Mouse (Mus musculus) kidney, embryonic 16.5 days (tissue): ENCODE results near the gene Slc7a7. TPM values are rescaled to one million over a fixed set of nuclear protein-coding genes. Genes with fewer than 3 reads are reported as not detected.

ENCODE experiments used
- ATAC-seq: fragments of 200-750 bp; cut with Nextera tagmentation; 2 replicates; pipeline ENCODE4 v1.8.0; 2017; ENCODE audit warnings: moderate TSS enrichment; ENCODE audit not compliant: low FRiP score, low TSS enrichment
- H3K27ac ChIP-seq: fragments of 300-500 bp; sonication (generic); 2 replicates; pipeline ENCODE4 v1.5.1; 2014; ENCODE audit warnings: low read length
- H3K27me3 ChIP-seq: fragments of 300-500 bp; sonication (generic); 2 replicates; pipeline ENCODE4 v1.6.1; 2014; ENCODE audit warnings: low read length, control low read depth, mixed read lengths; ENCODE audit not compliant: insufficient read depth
- H3K36me3 ChIP-seq: fragments of 300-500 bp; sonication (generic); 2 replicates; pipeline ENCODE4 v1.6.1; 2014; ENCODE audit warnings: low read length, control low read depth, mixed read lengths; ENCODE audit not compliant: insufficient read depth
- H3K4me1 ChIP-seq: fragments of 300-500 bp; sonication (generic); 2 replicates; pipeline ENCODE4 v1.6.1; 2014; ENCODE audit warnings: low read length, control low read depth, mixed read lengths; ENCODE audit not compliant: insufficient read depth
- H3K4me2 ChIP-seq: fragments of 300-500 bp; sonication (generic); replicated peaks from 2 replicates; pipeline ENCODE4 v1.6.1; 2014; ENCODE audit warnings: low read depth, low read length
- H3K4me3 ChIP-seq: fragments of 300-500 bp; sonication (generic); 2 replicates; pipeline ENCODE4 v1.5.1; 2014; ENCODE audit warnings: mild to moderate bottlenecking, low read length
- H3K9ac ChIP-seq: fragments of 300-500 bp; sonication (generic); replicated peaks from 2 replicates; pipeline ENCODE4 v1.6.1; 2014; ENCODE audit warnings: low read length
- H3K9me3 ChIP-seq: fragments of 300-500 bp; sonication (generic); 2 replicates; pipeline ENCODE4 v1.6.1; 2016; ENCODE audit warnings: low read length, control low read depth
- WGBS: fragments of 180-500 bp; shearing (Covaris S2); extraction: QIAGEN DNeasy Blood & Tissue Kit; methylation state at CpG from one replicate; pipeline ENCODE4 v1.1.7; 2014; 5-methylcytosine and 5-hydroxymethylcytosine counted together
- polyA plus RNA-seq: library from polyadenylated mRNA; unstranded; fragments of >200 nt; fragmentation: Nextera tagmentation; extraction: Ambion mirVana; gene quantifications from 2 replicates; pipeline ENCODE4 v1.2.1, GENCODE M21; 2015

Gene Slc7a7
- polyA plus RNA-seq, 1 experiment from 2014 or later, result 15.7 TPM

DNA sequence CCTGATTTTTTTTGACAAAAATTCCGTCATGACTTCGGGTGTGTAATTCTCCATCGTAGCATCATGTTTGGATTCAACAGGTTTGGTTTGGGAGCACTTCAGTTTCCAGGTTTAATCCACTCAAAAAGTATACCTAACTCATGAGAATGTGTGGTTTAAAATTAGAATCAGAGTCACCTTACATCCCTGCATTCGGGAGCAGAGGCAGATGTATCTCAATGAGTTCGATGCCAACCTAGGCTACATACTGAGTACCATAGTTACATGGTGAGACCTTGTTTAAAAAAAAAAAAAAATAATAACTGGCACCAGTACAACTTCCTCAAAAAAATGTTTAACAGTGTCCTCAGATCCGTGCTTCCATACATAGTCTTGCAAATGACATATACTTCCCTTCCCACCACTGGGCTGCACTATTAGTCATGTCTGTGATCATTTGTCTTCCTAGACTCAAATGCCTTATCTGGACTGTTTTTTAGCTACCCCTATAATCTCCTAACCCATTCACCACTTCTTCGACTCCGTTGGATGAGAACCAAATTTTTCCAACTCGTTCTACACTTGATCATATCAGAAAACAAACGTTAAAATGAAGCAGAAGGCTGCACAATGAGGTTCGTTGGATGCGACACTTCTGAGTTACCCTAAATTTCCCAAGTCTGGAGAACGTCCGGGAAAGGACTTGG is 8.6 kb upstream of the Slc7a7 start:
- peak; percentile 36; the same call in 1 of the 2 replicates for ATAC-seq
- peak overlapping the region; percentile 73 for H3K4me2 ChIP-seq
- 0 out of 2 replicates have a peak, but pooled peaks cover 9% of the 10 kb centered on the region for H3K36me3 ChIP-seq
- H3K4me3 ChIP-seq, result peak overlapping the region; percentile 85
- no peaks in the 10 kb centered on the region for H3K27me3 ChIP-seq
- H3K4me1 ChIP-seq, result peaks cover 26% of the 10 kb centered on the region
- 33% methylated on average over 14 of the region's 14 CpGs for WGBS
- H3K9me3 ChIP-seq, result no peaks in the 10 kb centered on the region
- H3K9ac ChIP-seq, result peak overlapping the region; percentile 91
- peak overlapping the region; percentile 91 for H3K27ac ChIP-seq

DNA sequence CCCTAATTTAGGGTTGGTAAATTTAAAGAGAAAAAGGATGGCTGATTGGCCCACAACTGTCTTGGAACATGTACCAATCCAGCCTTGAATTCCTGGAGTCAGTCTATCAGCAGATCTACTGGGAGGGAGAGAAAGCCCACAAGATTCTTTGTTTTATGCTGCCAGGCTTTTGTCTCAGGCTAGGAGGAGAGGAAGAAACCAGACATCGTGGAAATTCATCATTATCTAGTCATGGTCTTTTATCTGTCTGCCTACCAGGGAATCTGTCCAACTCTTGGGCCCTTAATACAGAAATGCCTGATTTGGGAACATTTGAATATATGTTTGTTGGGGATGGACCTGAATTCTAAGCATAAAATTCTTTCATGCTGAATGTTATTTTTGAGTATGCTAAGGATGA is 8.0 kb upstream of the Slc7a7 start:
- H3K4me3 ChIP-seq, result no peak overlapping the region
- no peaks in the 10 kb centered on the region for H3K27me3 ChIP-seq
- peaks cover 21% of the 10 kb centered on the region for H3K4me1 ChIP-seq
- peak overlapping the region; percentile 73; the same call in 1 of the 2 replicates for H3K4me2 ChIP-seq
- no peaks in the 10 kb centered on the region for H3K9me3 ChIP-seq
- 0 out of 2 replicates have a peak, but pooled peaks cover 9% of the 10 kb centered on the region for H3K36me3 ChIP-seq
- no peak overlapping the region for H3K27ac ChIP-seq
- no peak for ATAC-seq
- H3K9ac ChIP-seq, result no peak overlapping the region
- 90% methylated on average over 1 of the region's 1 CpGs for WGBS

DNA sequence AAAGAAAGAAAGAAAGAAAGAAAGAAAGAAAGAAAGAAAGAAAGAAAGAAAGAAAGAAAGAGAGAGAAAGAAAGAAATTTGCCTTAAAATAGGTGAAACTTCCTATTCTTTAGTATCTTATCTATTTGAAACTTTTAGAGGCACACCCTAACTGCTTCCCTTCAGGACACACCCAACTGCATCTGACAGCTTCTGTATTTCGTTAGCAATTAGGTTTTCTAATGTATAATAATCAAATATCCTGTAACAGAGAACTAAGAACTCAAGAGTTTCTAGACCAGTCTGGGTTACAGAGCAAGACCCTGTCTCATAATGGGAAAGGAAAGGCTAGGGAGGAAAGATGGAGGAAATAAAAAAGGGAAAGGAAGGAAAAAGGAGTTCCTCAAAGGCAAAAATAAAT is 7.1 kb upstream of the Slc7a7 start:
- WGBS, result 85% methylated on average over 1 of the region's 1 CpGs

DNA sequence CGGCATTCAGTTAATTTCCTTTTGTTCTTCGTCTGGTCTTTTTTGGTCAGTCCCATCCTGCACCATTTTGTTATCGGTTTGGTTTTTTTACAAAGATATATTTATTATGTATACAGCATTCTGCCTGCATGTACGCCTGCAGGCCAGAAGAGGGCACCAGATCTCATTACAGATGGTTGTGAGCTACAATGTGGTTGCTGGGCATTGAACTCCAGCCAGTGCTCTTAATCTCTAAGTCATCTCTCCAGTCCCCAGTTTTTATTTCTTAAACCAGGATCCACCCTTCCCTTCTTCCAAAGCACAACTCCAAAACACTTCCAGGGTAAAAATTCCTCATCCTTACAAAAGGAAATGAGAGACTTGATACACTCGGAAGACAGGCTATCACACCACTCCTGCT is 5.8 kb upstream of the Slc7a7 start:
- H3K27me3 ChIP-seq, result no peaks in the 10 kb centered on the region
- H3K4me2 ChIP-seq, result no peak overlapping the region
- peaks cover 6% of the 10 kb centered on the region; the same call in 1 of the 2 replicates for H3K4me1 ChIP-seq
- no peaks in the 10 kb centered on the region for H3K36me3 ChIP-seq
- 63% methylated on average over 5 of the region's 5 CpGs for WGBS
- H3K27ac ChIP-seq, result no peak overlapping the region
- no peaks in the 10 kb centered on the region for H3K9me3 ChIP-seq
- no peak overlapping the region for H3K4me3 ChIP-seq
- H3K9ac ChIP-seq, result no peak overlapping the region
- no peak for ATAC-seq

More for the DNA sequence above, 7.1 kb upstream of the Slc7a7 start:
- H3K9ac ChIP-seq, result no peak overlapping the region
- no peak overlapping the region for H3K27ac ChIP-seq
- no peak for ATAC-seq
- no peak overlapping the region for H3K4me3 ChIP-seq
- 0 out of 2 replicates have a peak, but pooled peaks cover 9% of the 10 kb centered on the region for H3K36me3 ChIP-seq
- no peak overlapping the region for H3K4me2 ChIP-seq
- peaks cover 12% of the 10 kb centered on the region for H3K4me1 ChIP-seq
- no peaks in the 10 kb centered on the region for H3K9me3 ChIP-seq
- H3K27me3 ChIP-seq, result no peaks in the 10 kb centered on the region

DNA sequence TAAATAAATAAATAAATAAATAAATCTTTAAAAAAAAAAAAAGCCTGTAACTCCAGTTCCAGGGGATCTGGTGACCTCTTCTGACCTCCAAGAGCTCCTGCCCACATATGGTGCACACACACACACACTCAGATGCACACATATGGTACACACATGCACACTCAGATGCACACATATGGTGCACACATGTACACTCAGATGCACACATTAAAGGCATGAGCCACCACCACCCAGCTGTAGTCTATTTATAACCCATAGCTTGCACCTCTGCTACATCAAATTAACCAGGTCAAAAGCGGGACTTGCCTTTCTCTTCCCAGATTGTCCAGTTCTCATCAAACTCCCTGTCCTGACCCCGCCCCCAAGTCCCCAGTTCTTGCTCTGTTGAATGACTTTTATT is 3.4 kb upstream of the Slc7a7 start:
- no peak overlapping the region for H3K9ac ChIP-seq
- no peak overlapping the region for H3K27ac ChIP-seq
- 85% methylated on average over 2 of the region's 2 CpGs for WGBS
- no peak overlapping the region for H3K4me2 ChIP-seq
- no peak for ATAC-seq
- H3K4me3 ChIP-seq, result no peak overlapping the region
- no peaks in the 10 kb centered on the region for H3K9me3 ChIP-seq
- no peaks in the 10 kb centered on the region for H3K36me3 ChIP-seq
- no peaks in the 10 kb centered on the region for H3K27me3 ChIP-seq
- peaks cover 12% of the 10 kb centered on the region; the same call in 1 of the 2 replicates for H3K4me1 ChIP-seq

DNA sequence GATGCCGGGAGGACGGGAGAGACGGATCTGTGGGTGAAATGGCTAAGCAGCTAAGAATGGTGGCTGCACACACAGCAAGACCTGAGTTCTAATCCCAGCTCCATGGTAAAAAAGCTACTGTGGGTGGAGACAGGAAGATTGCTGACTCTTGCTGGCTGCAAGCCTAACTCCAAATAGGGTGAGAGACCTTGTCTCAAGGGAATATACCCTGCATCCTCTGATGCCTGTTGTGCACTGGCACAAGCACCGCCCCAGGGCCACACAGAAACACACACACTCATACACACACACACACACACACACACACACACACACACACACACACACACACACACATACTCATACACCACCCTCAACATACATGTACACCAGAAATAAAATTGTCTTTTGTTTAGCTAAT is 750 bp downstream of the Slc7a7 start:
- no peak for ATAC-seq
- 80% methylated on average over 4 of the region's 4 CpGs for WGBS
- Histone ChIP-seq H3K36me3 (no peaks in the 10 kb centered on the region), H3K4me1 (peaks cover 27% of the 10 kb centered on the region), H3K27me3 (no peaks in the 10 kb centered on the region), H3K4me2 (no peak overlapping the region), H3K27ac (no peak overlapping the region), H3K9me3 (no peaks in the 10 kb centered on the region), H3K9ac (no peak overlapping the region), H3K4me3 (no peak overlapping the region)

DNA sequence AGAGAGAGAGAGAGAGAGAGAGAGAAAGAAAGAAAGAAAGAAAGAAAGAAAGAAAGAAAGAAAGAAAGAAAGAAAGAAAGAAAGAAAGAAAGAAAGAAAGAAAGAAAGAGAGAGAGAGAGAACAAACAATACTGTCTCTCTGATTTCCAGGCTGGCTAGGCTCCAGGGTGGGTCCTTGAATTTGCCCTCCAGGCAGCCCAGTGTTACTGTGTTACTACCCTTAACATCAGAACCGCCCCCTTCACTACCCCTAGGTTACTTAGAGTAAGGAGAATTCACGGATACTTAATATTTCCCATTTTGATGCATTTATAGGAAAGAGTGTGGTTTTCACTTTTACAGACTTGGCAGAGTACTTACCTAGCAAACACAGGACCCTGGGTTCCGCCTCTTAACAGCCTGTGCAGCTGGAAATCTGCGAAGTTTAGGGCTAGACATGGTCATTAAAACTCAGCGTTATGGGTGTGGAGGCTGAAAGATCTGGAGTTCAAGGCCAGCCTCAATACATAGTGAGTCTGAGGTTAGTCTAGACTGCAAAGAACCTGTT is 1.3 kb downstream of the Slc7a7 start:
- no peak for ATAC-seq
- no peak overlapping the region for H3K27ac ChIP-seq
- H3K4me1 ChIP-seq, result peaks cover 27% of the 10 kb centered on the region
- H3K4me2 ChIP-seq, result no peak overlapping the region
- H3K36me3 ChIP-seq, result no peaks in the 10 kb centered on the region
- H3K4me3 ChIP-seq, result no peak overlapping the region
- WGBS, result 57% methylated on average over 5 of the region's 5 CpGs
- no peaks in the 10 kb centered on the region for H3K27me3 ChIP-seq
- H3K9me3 ChIP-seq, result no peaks in the 10 kb centered on the region
- H3K9ac ChIP-seq, result no peak overlapping the region

DNA sequence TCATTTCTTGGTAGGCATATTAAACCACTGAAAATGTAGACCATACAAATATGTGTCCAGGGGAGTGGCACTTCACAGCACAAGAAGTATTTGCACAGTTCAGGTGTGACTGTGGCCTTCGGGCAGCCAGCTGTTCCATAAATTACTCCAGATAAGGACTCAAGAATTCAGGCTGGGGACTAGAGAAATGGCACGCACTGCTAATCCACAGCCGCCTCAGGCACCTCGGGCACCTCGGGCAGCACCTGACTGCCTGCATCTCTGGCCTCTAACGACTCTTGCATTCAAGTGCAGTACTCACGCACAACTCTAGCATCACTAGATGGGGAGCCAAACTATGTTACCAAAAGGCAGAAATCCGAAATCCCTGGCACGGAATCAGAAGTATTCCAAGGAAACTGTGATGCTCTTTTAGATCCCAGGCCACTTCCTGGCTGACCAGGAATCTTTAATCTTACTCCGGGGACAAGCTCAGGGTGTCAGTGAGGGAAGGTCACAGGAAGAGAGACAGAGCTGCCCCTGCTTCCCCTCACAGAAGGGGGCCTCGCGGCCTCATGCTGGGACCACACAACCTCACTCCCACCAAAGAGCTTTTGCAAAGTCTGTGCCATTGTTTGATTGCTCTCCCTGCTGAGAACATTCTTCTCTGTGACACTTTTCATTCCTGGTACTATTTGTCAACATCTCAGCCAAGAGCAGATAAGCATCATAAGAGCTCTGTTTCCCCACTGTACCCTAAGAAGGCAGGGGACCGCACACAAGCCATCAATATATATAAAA is 2.1 kb downstream of the Slc7a7 start:
- Histone ChIP-seq H3K27ac (no peak overlapping the region), H3K27me3 (no peaks in the 10 kb centered on the region), H3K4me3 (no peak overlapping the region), H3K4me2 (no peak overlapping the region), H3K9me3 (no peaks in the 10 kb centered on the region), H3K36me3 (no peaks in the 10 kb centered on the region), H3K9ac (no peak overlapping the region), H3K4me1 (peaks cover 32% of the 10 kb centered on the region)
- no peak for ATAC-seq
- WGBS, result 29% methylated on average over 13 of the region's 13 CpGs

DNA sequence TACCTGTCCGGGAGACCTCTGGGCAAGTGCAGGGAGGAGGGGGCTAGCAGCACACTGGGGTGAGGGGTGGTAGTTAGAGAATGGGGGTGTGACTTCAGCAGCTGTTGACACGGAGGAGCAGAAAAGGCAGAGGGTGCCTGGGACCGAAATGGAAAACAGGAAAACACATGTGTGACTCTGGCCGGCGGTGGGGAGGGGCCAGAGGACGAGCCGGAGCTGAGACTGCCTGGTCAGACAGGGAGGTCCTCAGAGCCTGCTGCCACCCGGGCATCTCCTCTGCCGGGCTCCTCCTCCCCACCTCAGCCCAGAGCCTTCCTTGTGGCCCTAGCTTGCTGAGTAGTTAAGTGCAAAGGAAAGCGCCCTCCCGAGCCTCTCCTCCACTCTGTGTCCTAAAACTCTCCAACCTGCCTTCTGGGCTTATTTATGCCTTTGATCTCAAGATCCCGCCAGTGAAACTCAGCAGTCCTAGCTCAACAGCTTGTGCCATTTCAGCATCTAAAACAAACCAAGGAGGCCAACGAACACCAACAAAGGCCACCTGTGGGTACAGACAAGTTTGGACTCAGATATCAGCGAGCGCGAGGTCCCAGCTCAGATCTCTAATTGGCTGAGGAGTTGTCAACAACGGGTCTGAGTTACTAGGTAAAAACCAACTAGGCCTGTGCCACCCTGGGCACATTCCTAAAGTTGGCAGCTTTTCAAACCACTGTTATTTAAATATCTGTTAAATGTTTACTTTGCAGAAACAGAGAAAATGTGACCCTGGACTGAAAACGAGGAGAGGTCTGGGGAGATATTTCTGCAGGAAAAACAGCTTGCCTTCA is 3.5 kb downstream of the Slc7a7 start:
- Histone ChIP-seq H3K27me3 (no peaks in the 10 kb centered on the region), H3K9me3 (no peaks in the 10 kb centered on the region), H3K4me1 (peaks cover 44% of the 10 kb centered on the region), H3K27ac (peak overlapping the region; percentile 70), H3K9ac (peak overlapping the region; percentile 57), H3K36me3 (no peaks in the 10 kb centered on the region), H3K4me2 (peak overlapping the region; percentile 48), H3K4me3 (peak overlapping the region; percentile 24)
- peak; percentile 53 for ATAC-seq
- 7% methylated on average over 18 of the region's 18 CpGs for WGBS
